Mouse (Mus musculus): ENCODE data around the gene Mta3. TPM values are rescaled to one million over a fixed set of nuclear protein-coding genes. Genes with fewer than 3 reads are reported as not detected.

Gene Mta3
- polyA plus RNA-seq, 1 experiment from 2014 or later, result 35.0 TPM

- WGBS, result 64% methylated on average over 5 of the region's 5 CpGs
- H3K4me1 ChIP-seq (ENCODE audit: control insufficient read depth, insufficient read depth, low read length), result no peaks in the 10 kb centered on the region
- no peak for ATAC-seq
Measured at GRCm38 (mm10) chr17:83782740-83783139, 76.8 kb downstream of the Mta3 start.

DNA sequence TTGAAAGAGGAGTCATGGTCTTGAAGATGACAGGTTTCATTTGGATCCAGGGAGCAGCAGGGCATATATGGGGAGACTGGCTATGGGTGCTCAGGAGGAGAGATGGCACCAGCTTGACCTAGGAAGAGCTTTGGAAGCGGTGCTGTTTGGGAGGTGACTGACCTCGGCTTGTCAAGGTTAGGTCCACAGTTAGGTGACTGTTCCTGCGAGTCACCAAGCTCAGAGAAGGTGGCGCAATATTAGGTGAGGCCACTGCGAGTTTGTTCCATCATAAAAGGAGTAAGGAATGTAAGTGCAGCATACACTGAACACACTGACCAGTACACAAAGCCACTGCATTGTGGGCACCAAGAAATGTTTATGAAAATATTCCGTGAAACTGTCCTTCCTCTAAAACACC, 80.5 kb downstream of the Mta3 start:
- H3K4me3 ChIP-seq (ENCODE audit: low read length), result no peak overlapping the region
- H3K27me3 ChIP-seq (replicated peaks; ENCODE audit: control insufficient read depth, insufficient read depth, low read length), result no peaks in the 10 kb centered on the region
- no peaks in the 10 kb centered on the region for H3K4me1 ChIP-seq (ENCODE audit: control insufficient read depth, insufficient read depth, low read length)
- H3K36me3 ChIP-seq (ENCODE audit: control insufficient read depth, insufficient read depth, low read length), result 0 out of 2 replicates have a peak, but pooled peaks cover 4% of the 10 kb centered on the region
- no peaks in the 10 kb centered on the region for H3K9me3 ChIP-seq (ENCODE audit: control insufficient read depth, low read length)
- H3K4me2 ChIP-seq (ENCODE audit: low read depth, low read length), result no peak overlapping the region
- H3K9ac ChIP-seq (ENCODE audit: low read depth, low read length), result no peak overlapping the region
- WGBS, result 92% methylated on average over 6 of the region's 6 CpGs
- no peak overlapping the region for H3K27ac ChIP-seq (ENCODE audit: low read length)
- ATAC-seq, result no peak

More at GRCm38 (mm10) chr17:83782740-83783139, 76.8 kb downstream of the Mta3 start:
- no peak overlapping the region for H3K27ac ChIP-seq (ENCODE audit: low read length)
- H3K4me3 ChIP-seq (ENCODE audit: low read length), result no peak overlapping the region
- H3K4me2 ChIP-seq (ENCODE audit: low read depth, low read length), result no peak overlapping the region
- no peaks in the 10 kb centered on the region for H3K36me3 ChIP-seq (ENCODE audit: control insufficient read depth, insufficient read depth, low read length)
- H3K9me3 ChIP-seq (ENCODE audit: control insufficient read depth, low read length), result no peaks in the 10 kb centered on the region
- no peaks in the 10 kb centered on the region for H3K27me3 ChIP-seq (replicated peaks; ENCODE audit: control insufficient read depth, insufficient read depth, low read length)
- H3K9ac ChIP-seq (ENCODE audit: low read depth, low read length), result no peak overlapping the region

- H3K27ac ChIP-seq (ENCODE audit: low read length), result no peak overlapping the region
- H3K9me3 ChIP-seq (ENCODE audit: control insufficient read depth, low read length), result no peaks in the 10 kb centered on the region
- H3K36me3 ChIP-seq (ENCODE audit: control insufficient read depth, insufficient read depth, low read length), result 0 out of 2 replicates have a peak, but pooled peaks cover 4% of the 10 kb centered on the region
- H3K27me3 ChIP-seq (replicated peaks; ENCODE audit: control insufficient read depth, insufficient read depth, low read length), result no peaks in the 10 kb centered on the region
- no peaks in the 10 kb centered on the region for H3K4me1 ChIP-seq (ENCODE audit: control insufficient read depth, insufficient read depth, low read length)
- no peak overlapping the region for H3K4me3 ChIP-seq (ENCODE audit: low read length)
- WGBS, result 87% methylated on average over 5 of the region's 5 CpGs
- H3K9ac ChIP-seq (ENCODE audit: low read depth, low read length), result no peak overlapping the region
- no peak overlapping the region for H3K4me2 ChIP-seq (ENCODE audit: low read depth, low read length)
- ATAC-seq, result no peak
Measured at GRCm38 (mm10) chr17:83790158-83790557, 84.2 kb downstream of the Mta3 start.

GRCm38 (mm10) chr17:83792388-83792787, 86.4 kb downstream of the Mta3 start:
- no peak overlapping the region for H3K4me3 ChIP-seq (ENCODE audit: low read length)

GRCm38 (mm10) chr17:83795121-83795520, 89.2 kb downstream of the Mta3 start:
- Histone ChIP-seq H3K4me1 (ENCODE audit: control insufficient read depth, insufficient read depth, low read length) (no peaks in the 10 kb centered on the region), H3K4me2 (ENCODE audit: low read depth, low read length) (no peak overlapping the region), H3K27me3 (replicated peaks; ENCODE audit: control insufficient read depth, insufficient read depth, low read length) (no peaks in the 10 kb centered on the region), H3K9ac (ENCODE audit: low read depth, low read length) (no peak overlapping the region), H3K9me3 (ENCODE audit: control insufficient read depth, low read length) (no peaks in the 10 kb centered on the region), H3K27ac (ENCODE audit: low read length) (no peak overlapping the region), H3K4me3 (ENCODE audit: low read length) (no peak overlapping the region), H3K36me3 (ENCODE audit: control insufficient read depth, insufficient read depth, low read length) (0 out of 2 replicates have a peak, but pooled peaks cover 4% of the 10 kb centered on the region)
- ATAC-seq, result no peak
- 96% methylated on average over 17 of the region's 17 CpGs for WGBS

More at GRCm38 (mm10) chr17:83792388-83792787, 86.4 kb downstream of the Mta3 start:
- 84% methylated on average over 23 of the region's 23 CpGs for WGBS
- Histone ChIP-seq H3K36me3 (ENCODE audit: control insufficient read depth, insufficient read depth, low read length) (0 out of 2 replicates have a peak, but pooled peaks cover 4% of the 10 kb centered on the region), H3K27ac (ENCODE audit: low read length) (no peak overlapping the region), H3K4me1 (ENCODE audit: control insufficient read depth, insufficient read depth, low read length) (no peaks in the 10 kb centered on the region), H3K27me3 (replicated peaks; ENCODE audit: control insufficient read depth, insufficient read depth, low read length) (no peaks in the 10 kb centered on the region), H3K4me2 (ENCODE audit: low read depth, low read length) (no peak overlapping the region), H3K9me3 (ENCODE audit: control insufficient read depth, low read length) (no peaks in the 10 kb centered on the region), H3K9ac (ENCODE audit: low read depth, low read length) (no peak overlapping the region)
- ATAC-seq, result no peak

DNA sequence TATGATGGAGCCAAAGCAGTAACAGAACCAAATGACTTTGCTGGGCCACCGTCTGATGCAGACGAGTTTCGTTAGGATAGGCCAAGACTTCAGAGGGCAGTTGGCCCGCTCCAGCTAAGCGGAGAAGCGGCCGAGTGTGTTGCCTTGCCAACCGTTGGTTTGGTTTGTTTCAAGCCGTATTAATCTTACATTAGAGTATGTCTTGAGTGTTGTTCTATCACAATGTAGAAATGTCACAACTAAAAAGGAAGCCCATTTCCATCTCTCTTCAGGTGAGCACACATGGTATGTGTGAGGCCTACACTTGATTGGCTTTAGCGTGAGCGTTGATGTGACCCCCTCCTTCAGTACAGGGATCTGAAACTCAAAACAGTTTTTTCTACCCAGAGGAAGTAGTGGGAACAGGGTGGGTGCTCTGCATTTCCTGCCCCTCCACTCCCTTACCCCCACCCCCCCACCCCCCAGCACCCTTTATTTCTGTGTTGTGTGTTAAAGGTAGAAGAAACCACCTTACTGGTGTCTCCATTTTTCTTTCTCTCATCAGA, 93.6 kb downstream of the Mta3 start:
- Histone ChIP-seq H3K27ac (ENCODE audit: low read length) (no peak overlapping the region), H3K9ac (ENCODE audit: low read depth, low read length) (no peak overlapping the region), H3K36me3 (ENCODE audit: control insufficient read depth, insufficient read depth, low read length) (no peaks in the 10 kb centered on the region), H3K4me2 (ENCODE audit: low read depth, low read length) (no peak overlapping the region), H3K4me3 (ENCODE audit: low read length) (no peak overlapping the region), H3K4me1 (ENCODE audit: control insufficient read depth, insufficient read depth, low read length) (no peaks in the 10 kb centered on the region), H3K27me3 (replicated peaks; ENCODE audit: control insufficient read depth, insufficient read depth, low read length) (no peaks in the 10 kb centered on the region), H3K9me3 (ENCODE audit: control insufficient read depth, low read length) (no peaks in the 10 kb centered on the region)
- ATAC-seq, result no peak
- WGBS, result 90% methylated on average over 11 of the region's 11 CpGs

- Histone ChIP-seq H3K4me1 (ENCODE audit: control insufficient read depth, insufficient read depth, low read length) (no peaks in the 10 kb centered on the region), H3K27me3 (replicated peaks; ENCODE audit: control insufficient read depth, insufficient read depth, low read length) (no peaks in the 10 kb centered on the region), H3K27ac (ENCODE audit: low read length) (no peak overlapping the region), H3K36me3 (ENCODE audit: control insufficient read depth, insufficient read depth, low read length) (peaks cover 10% of the 10 kb centered on the region), H3K9me3 (ENCODE audit: control insufficient read depth, low read length) (no peaks in the 10 kb centered on the region), H3K4me2 (ENCODE audit: low read depth, low read length) (no peak overlapping the region), H3K4me3 (ENCODE audit: low read length) (no peak overlapping the region), H3K9ac (ENCODE audit: low read depth, low read length) (no peak overlapping the region)
- no peak for ATAC-seq
- WGBS, result 60% methylated on average over 9 of the region's 9 CpGs
Measured at GRCm38 (mm10) chr17:83803987-83804386, 98.0 kb downstream of the Mta3 start.

DNA sequence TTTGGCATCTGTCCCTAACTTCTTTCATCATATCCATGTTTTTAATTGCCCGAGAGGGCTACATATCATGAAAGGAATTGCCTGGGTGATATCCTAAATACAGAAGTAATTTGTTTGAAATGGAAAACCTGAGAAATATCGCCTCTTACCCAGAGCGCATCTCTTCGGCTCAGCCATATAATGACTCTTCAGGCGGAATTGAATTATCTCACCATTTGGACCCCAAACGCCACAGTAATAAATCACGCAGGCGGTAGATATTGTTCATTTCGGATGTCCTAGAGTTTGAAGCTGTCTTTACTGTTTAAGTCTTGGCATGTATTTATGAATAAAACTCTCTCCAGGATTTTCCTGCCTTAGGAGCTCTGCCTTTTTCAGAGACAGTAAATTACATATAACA, 99.1 kb downstream of the Mta3 start:
- Histone ChIP-seq H3K4me1 (ENCODE audit: control insufficient read depth, insufficient read depth, low read length) (no peaks in the 10 kb centered on the region), H3K4me2 (ENCODE audit: low read depth, low read length) (no peak overlapping the region), H3K4me3 (ENCODE audit: low read length) (no peak overlapping the region), H3K36me3 (ENCODE audit: control insufficient read depth, insufficient read depth, low read length) (peaks cover 10% of the 10 kb centered on the region), H3K27me3 (replicated peaks; ENCODE audit: control insufficient read depth, insufficient read depth, low read length) (no peaks in the 10 kb centered on the region), H3K27ac (ENCODE audit: low read length) (no peak overlapping the region), H3K9ac (ENCODE audit: low read depth, low read length) (no peak overlapping the region), H3K9me3 (ENCODE audit: control insufficient read depth, low read length) (no peaks in the 10 kb centered on the region)
- no peak for ATAC-seq
- WGBS, result 89% methylated on average over 9 of the region's 9 CpGs

GRCm38 (mm10) chr17:83807345-83807744, 101.4 kb downstream of the Mta3 start:
- H3K4me1 ChIP-seq (ENCODE audit: control insufficient read depth, insufficient read depth, low read length), result no peaks in the 10 kb centered on the region
- 62% methylated on average over 7 of the region's 7 CpGs for WGBS
- H3K4me2 ChIP-seq (ENCODE audit: low read depth, low read length), result no peak overlapping the region
- H3K36me3 ChIP-seq (ENCODE audit: control insufficient read depth, insufficient read depth, low read length), result peaks cover 10% of the 10 kb centered on the region
- no peak overlapping the region for H3K27ac ChIP-seq (ENCODE audit: low read length)
- no peak for ATAC-seq
- H3K9ac ChIP-seq (ENCODE audit: low read depth, low read length), result no peak overlapping the region
- no peak overlapping the region for H3K4me3 ChIP-seq (ENCODE audit: low read length)
- no peaks in the 10 kb centered on the region for H3K9me3 ChIP-seq (ENCODE audit: control insufficient read depth, low read length)
- H3K27me3 ChIP-seq (replicated peaks; ENCODE audit: control insufficient read depth, insufficient read depth, low read length), result no peaks in the 10 kb centered on the region
